Mouse (Mus musculus) lung, postnatal 0 days (tissue): ENCODE data around the gene Cpeb2. TPM values are rescaled to one million over a fixed set of nuclear protein-coding genes. Genes with fewer than 3 reads are reported as not detected.
A peak's percentile ranks its signal among the peaks of the same experiment; 100 is the strongest.

Source experiments
- ATAC-seq: fragments of 200-750 bp; cut with Nextera tagmentation; 2 replicates; pipeline ENCODE4 v1.8.0; 2017; ENCODE audit warnings: moderate library complexity
- DNase-seq: peaks from one replicate; pipeline ENCODE4 v3.0.0-alpha.2; 2016; ENCODE audit warnings: low spot score
- H3K27ac ChIP-seq: fragments of 300-500 bp; sonication (generic); 2 replicates; pipeline ENCODE4 v1.5.1; 2014; ENCODE audit warnings: antibody characterized with exemption, mild to moderate bottlenecking, low read length, mixed read lengths
- H3K27me3 ChIP-seq: fragments of 300-500 bp; sonication (generic); replicated peaks from 2 replicates; pipeline ENCODE4 v1.6.1; 2014; ENCODE audit warnings: low read length, mixed read lengths; ENCODE audit not compliant: insufficient read depth
- H3K36me3 ChIP-seq: fragments of 300-500 bp; sonication (generic); 2 replicates; pipeline ENCODE4 v1.6.1; 2014; ENCODE audit warnings: low read length, mixed read lengths; ENCODE audit not compliant: insufficient read depth
- H3K4me1 ChIP-seq: fragments of 300-500 bp; sonication (generic); 2 replicates; pipeline ENCODE4 v1.6.1; 2014; ENCODE audit warnings: antibody characterized with exemption, low read depth, low read length, mixed read lengths; ENCODE audit not compliant: insufficient read depth
- H3K4me2 ChIP-seq: fragments of 300-500 bp; sonication (generic); replicated peaks from 2 replicates; pipeline ENCODE4 v1.6.1; 2014; ENCODE audit warnings: low read depth, mild to moderate bottlenecking, low read length, moderate library complexity, mixed read lengths
- H3K4me3 ChIP-seq: fragments of 300-500 bp; sonication (generic); 2 replicates; pipeline ENCODE4 v1.5.1; 2014; ENCODE audit warnings: low read depth, low read length
- H3K9ac ChIP-seq: fragments of 300-500 bp; sonication (generic); replicated peaks from 2 replicates; pipeline ENCODE4 v1.6.1; 2014; ENCODE audit warnings: low read depth, mild to moderate bottlenecking
- H3K9me3 ChIP-seq: fragments of 300-500 bp; sonication (generic); 2 replicates; pipeline ENCODE4 v1.6.1; 2016; ENCODE audit warnings: low read length, mixed read lengths
- CTCF ChIP-seq: IDR thresholded peaks from 2 replicates; pipeline ENCODE4 v1.5.1; 2016; ENCODE audit warnings: antibody characterized with exemption, mild to moderate bottlenecking
- EP300 ChIP-seq: IDR thresholded peaks from 2 replicates; pipeline ENCODE4 v1.6.1; 2016; ENCODE audit warnings: antibody characterized with exemption, mild to moderate bottlenecking, control low read depth
- WGBS: fragments of 180-500 bp; shearing (Covaris S2); extraction: QIAGEN DNeasy Blood & Tissue Kit; methylation state at CpG from one replicate; pipeline ENCODE4 v1.1.7; 2014; 5-methylcytosine and 5-hydroxymethylcytosine counted together
- polyA plus RNA-seq: library from polyadenylated mRNA; unstranded; fragments of >200 nt; fragmentation: Nextera tagmentation; extraction: Ambion mirVana; gene quantifications from 2 replicates; pipeline ENCODE4 v1.2.1, GENCODE M21; 2015

Cpeb2 gene
- polyA plus RNA-seq, 1 experiment from 2014 or later = 2.1 TPM

DNA sequence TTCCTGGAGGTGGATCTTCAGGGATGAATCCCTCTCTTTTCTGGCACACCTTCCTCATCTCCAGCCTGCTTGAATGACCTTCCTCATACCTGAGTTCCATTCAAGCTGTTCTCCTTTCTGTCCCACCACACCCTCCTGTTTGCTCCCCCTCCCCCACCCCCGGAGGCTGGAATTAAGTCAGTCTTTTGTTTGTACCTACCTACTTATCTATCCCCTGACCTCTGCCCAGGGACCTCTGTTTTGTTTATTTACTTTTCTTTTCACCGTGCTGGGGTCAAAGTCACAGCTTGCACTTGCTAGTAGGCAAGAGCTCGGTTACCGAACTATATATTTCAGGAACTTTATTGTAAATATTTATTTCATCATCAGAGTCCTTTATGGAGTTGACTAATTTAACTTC, 15.5 kb upstream of the Cpeb2 start:
- Histone ChIP-seq H3K4me2 (no peak overlapping the region), H3K9me3 (no peaks in the 10 kb centered on the region), H3K9ac (no peak overlapping the region), H3K4me3 (no peak overlapping the region), H3K27ac (no peak overlapping the region), H3K36me3 (no peaks in the 10 kb centered on the region), H3K4me1 (no peaks in the 10 kb centered on the region), H3K27me3 (no peaks in the 10 kb centered on the region)
- WGBS = 16% methylated on average over 4 of the region's 4 CpGs
- no peak for TF ChIP-seq CTCF
- no peak for TF ChIP-seq EP300
- DNase-seq (no peak), ATAC-seq (no peak)

GRCm38 (mm10) chr5:43217987-43218846, 14.8 kb upstream of the Cpeb2 start:
- no peak overlapping the region for H3K9ac ChIP-seq
- DNase-seq (peak; percentile 26), ATAC-seq (no peak)
- no peak overlapping the region for H3K4me3 ChIP-seq
- WGBS = 52% methylated on average over 10 of the region's 10 CpGs
- no peaks in the 10 kb centered on the region for H3K9me3 ChIP-seq
- no peak overlapping the region for H3K27ac ChIP-seq
- H3K4me2 ChIP-seq = no peak overlapping the region
- no peaks in the 10 kb centered on the region for H3K27me3 ChIP-seq
- no peaks in the 10 kb centered on the region for H3K36me3 ChIP-seq
- H3K4me1 ChIP-seq = no peaks in the 10 kb centered on the region
- TF ChIP-seq EP300 = no peak
- no peak for TF ChIP-seq CTCF

DNA sequence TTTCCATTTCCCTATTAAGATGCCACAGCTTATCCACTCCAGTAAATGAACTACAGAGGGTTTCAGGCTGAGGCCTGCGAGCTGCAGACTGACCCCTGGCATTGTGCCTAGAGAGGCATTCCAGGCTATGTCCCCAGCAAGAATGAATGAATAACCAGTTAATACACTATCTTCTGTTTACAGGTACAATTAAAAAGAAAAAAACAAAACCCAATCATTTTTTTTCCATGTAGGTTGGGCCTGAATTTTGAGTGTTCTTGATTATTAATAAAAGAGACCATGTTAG, 14.2 kb upstream of the Cpeb2 start:
- DNase-seq (peak; percentile 9), ATAC-seq (no peak)
- Histone ChIP-seq H3K4me3 (no peak overlapping the region), H3K27me3 (no peaks in the 10 kb centered on the region), H3K4me1 (no peaks in the 10 kb centered on the region), H3K36me3 (no peaks in the 10 kb centered on the region), H3K9ac (no peak overlapping the region), H3K9me3 (no peaks in the 10 kb centered on the region), H3K27ac (no peak overlapping the region), H3K4me2 (no peak overlapping the region)
- TF ChIP-seq EP300 = no peak
- no peak for TF ChIP-seq CTCF
- 12% methylated on average over 1 of the region's 1 CpGs for WGBS

GRCm38 (mm10) chr5:43223359-43223758, 9.6 kb upstream of the Cpeb2 start:
- Histone ChIP-seq H3K36me3 (no peaks in the 10 kb centered on the region), H3K4me1 (no peaks in the 10 kb centered on the region), H3K27ac (no peak overlapping the region), H3K9ac (no peak overlapping the region), H3K4me3 (no peak overlapping the region), H3K4me2 (no peak overlapping the region), H3K9me3 (no peaks in the 10 kb centered on the region), H3K27me3 (no peaks in the 10 kb centered on the region)
- ATAC-seq = no peak
- DNase-seq = no peak
- WGBS = 74% methylated on average over 4 of the region's 4 CpGs
- TF ChIP-seq CTCF = no peak
- TF ChIP-seq EP300 = no peak

DNA sequence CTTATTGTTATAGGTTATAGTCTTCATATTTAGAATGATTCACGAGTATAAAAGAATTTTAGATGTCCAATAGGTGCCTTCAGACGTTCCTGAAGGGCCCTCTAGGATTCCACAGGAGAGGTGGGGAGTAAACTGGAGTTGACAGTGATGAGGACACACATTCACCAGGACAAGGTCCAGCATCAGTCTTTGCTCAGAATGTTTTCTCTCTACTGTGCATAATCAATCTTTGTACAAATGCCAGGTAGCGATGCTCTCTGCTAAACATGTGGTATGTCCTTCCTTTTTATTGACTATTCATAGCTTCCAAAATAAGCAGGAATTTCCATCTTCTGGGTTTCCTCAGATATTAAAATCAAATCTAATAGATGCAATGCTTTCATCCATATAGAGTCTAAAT, 8.7 kb upstream of the Cpeb2 start:
- Histone ChIP-seq H3K4me2 (no peak overlapping the region), H3K36me3 (no peaks in the 10 kb centered on the region), H3K27me3 (no peaks in the 10 kb centered on the region), H3K4me3 (no peak overlapping the region), H3K4me1 (no peaks in the 10 kb centered on the region), H3K9ac (no peak overlapping the region), H3K27ac (no peak overlapping the region), H3K9me3 (no peaks in the 10 kb centered on the region)
- ATAC-seq (no peak), DNase-seq (no peak)
- TF ChIP-seq EP300 = no peak
- no peak for TF ChIP-seq CTCF
- 59% methylated on average over 3 of the region's 3 CpGs for WGBS

- Histone ChIP-seq H3K27ac (no peak overlapping the region), H3K4me1 (no peaks in the 10 kb centered on the region), H3K4me3 (no peak overlapping the region), H3K4me2 (no peak overlapping the region), H3K27me3 (no peaks in the 10 kb centered on the region), H3K9ac (no peak overlapping the region), H3K9me3 (no peaks in the 10 kb centered on the region), H3K36me3 (no peaks in the 10 kb centered on the region)
- TF ChIP-seq EP300 (no peak), CTCF (no peak)
- no peak for ATAC-seq
- no peak for DNase-seq
These were observed 6.8 kb upstream of the Cpeb2 start for GRCm38 (mm10) chr5:43226160-43226559.

DNA sequence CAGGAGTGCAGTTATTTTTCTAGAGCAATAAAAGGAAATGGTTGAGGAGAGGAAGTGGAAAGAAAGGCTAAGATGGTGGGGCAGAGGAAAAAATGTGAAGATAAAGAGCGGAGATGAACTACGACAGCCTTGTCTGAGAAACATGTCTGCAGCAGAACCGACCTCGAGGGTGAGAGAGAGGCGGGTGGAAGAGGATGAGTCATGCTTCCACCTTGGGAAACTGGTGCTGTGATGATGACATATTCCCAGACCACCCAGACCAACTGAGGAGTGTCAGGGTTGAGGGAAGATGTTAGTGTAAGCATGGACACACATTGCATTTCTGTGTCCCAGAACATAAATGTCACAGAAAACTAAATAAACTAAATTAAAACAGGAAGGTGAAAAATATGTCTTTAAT, 5.4 kb upstream of the Cpeb2 start:
- Histone ChIP-seq H3K27ac (no peak overlapping the region), H3K9me3 (no peaks in the 10 kb centered on the region), H3K4me2 (no peak overlapping the region), H3K4me1 (no peaks in the 10 kb centered on the region), H3K9ac (no peak overlapping the region), H3K27me3 (no peaks in the 10 kb centered on the region), H3K4me3 (no peak overlapping the region), H3K36me3 (no peaks in the 10 kb centered on the region)
- 38% methylated on average over 5 of the region's 5 CpGs for WGBS
- TF ChIP-seq CTCF (no peak), EP300 (no peak)
- ATAC-seq = no peak
- no peak for DNase-seq
